Mouse (Mus musculus) pancreas, adult 10 weeks (tissue): ENCODE results near the gene Wdr89. TPM values are rescaled to one million over a fixed set of nuclear protein-coding genes. Genes with fewer than 3 reads are reported as not detected.

Source experiments
- polyA plus RNA-seq: library from polyadenylated mRNA; stranded (reverse); fragments of 350-450 nt; fragmentation: Illumina TruSeq; extraction: RNeasy Lipid Tissue Mini Kit (QIAGEN cat#74804); gene quantifications from one replicate; pipeline ENCODE4 v1.2.3, GENCODE M21; 2015; ENCODE audit warnings: low read depth, low replicate concordance; ENCODE audit not compliant: insufficient read depth

The Wdr89 gene
- polyA plus RNA-seq = 4.5 TPM

DNA sequence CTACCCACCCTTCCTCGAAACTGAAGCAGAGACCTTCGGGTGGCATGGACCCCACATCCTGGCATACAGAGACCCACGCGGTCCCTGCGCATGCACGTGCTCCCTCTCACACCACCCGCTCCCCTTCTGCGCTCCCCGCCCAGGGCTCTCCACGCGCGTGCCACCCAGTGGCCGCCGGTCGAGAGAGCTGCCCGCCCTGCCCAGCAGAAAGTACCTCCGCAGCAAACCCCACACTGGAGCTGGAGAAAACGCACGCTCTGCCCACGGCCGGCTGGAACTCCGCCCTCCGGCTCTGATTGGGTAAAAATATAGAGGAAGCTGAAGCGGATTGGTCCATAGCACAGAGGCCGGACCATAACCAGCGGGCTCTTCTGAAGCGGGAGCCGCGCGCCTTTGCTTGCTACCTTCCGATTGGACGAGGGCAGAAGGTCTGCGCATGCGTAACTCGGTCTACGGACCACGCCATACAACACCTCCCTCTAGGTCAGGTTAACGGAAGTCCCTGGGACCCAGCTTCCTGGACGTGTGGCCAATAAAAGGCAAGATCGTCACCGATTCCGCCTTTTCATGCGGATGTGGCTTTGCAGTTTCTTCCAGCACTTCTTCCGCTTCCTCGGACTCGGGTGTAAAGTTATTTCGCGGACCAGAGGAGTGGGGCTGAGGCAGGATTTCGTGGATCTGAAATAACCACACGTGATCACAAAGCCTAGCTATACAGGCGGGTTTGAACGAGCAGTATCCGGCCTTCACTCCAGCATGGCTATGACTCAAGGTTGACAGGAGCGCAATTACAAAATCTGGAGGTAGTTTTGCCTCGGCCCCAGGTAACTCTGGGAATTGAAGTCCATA is at the start of gene Wdr89:
Gene Wdr89 (minus strand): TSS at position 280 of the 849 bp plus-strand sequence.

DNA sequence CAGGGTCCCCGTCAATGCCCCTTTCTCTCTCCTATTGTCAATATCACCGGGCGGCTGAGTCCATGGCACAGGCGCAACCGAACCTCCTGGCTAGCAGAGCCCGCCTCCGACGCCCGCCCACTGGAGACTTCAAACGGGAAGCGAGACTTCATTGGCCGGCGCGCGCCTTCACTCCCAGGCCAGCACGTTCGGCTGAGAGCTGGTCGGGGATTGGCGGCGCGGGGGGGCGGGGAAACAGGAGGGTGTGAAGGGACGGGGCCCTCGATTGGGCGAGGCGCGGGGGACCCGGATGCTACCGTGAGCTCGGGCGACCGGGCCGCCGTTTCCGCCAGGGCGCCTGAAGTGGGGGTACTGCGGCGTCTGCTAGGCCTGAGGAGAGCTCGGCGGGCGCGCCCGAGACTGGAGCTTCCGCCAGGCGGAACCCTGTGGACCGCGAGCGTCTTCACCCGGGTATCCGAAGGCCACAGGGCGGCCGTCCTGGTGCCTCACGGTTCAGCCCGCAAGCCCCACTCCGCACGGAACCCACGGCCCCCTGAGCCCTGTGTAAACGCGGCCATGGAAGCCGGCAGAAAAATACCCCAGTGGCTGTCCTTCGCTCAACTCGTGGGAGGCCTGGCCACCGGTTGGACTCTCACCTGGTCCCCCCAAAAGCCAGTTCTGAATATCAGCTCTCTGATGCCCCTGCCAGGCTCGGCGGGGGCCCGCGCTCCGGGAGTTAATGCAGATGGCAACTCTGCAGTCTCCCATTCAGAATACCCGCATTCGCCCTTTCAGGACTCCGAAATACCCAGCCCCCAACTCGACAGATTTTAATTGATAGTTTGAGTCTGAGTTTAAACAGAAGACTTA is 73.0 kb downstream of the Wdr89 start, which contains the start of gene Ppp2r5e:
Gene Ppp2r5e (minus strand): TSS at position 92 of the 849 bp plus-strand sequence.

Other genes with a start within 250 kb of the Wdr89 start
- 4.5 TPM for gene Ppp2r5e, start 73.3 kb downstream of the Wdr89 start, polyA plus RNA-seq
- 8.0 TPM for gene Sgpp1, start 66.2 kb upstream of the Wdr89 start, polyA plus RNA-seq
- gene Syne2, start 148.6 kb upstream of the Wdr89 start, polyA plus RNA-seq = 26.9 TPM